Mouse (Mus musculus) heart, postnatal 0 days (tissue): ENCODE data around the gene Tcp10a.

Experiments used
- CTCF ChIP-seq: IDR thresholded peaks from 2 replicates; pipeline ENCODE4 v1.5.1; 2016; ENCODE audit warnings: antibody characterized with exemption, control low read depth, low read depth
- EP300 ChIP-seq: IDR thresholded peaks from 2 replicates; pipeline ENCODE4 v1.6.1; 2016; ENCODE audit warnings: antibody characterized with exemption, low read depth

DNA sequence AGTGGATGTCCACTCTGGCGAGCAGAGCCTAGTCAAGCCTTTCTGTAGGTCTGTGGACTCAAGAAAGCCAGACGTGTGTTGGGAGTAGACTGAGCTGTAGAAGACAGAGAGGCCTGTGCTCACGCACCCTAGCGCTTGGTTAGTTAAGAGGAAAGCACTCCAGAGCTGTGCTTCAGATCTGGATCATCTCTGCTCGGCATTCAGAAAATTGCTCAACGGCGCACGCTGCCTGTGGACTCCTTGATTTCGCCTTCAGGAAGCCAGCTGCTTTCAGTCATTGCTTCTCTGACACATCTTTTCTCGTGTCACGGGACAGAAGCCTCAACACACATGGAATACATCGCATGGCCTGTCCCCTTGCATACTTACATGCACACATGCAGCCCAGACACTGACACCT is 39.2 kb upstream of the Tcp10a start:
- TF ChIP-seq EP300 (no peak), CTCF (peak; percentile 8; the same call in 1 of the 2 replicates)
